Mouse (Mus musculus): ENCODE results near the gene Gapvd1. TPM values are rescaled to one million over a fixed set of nuclear protein-coding genes. Genes with fewer than 3 reads are reported as not detected.

Gene Gapvd1
- total and polyA plus RNA-seq, 2 experiments from 2014 or later = 94.1 to 108 TPM

DNA sequence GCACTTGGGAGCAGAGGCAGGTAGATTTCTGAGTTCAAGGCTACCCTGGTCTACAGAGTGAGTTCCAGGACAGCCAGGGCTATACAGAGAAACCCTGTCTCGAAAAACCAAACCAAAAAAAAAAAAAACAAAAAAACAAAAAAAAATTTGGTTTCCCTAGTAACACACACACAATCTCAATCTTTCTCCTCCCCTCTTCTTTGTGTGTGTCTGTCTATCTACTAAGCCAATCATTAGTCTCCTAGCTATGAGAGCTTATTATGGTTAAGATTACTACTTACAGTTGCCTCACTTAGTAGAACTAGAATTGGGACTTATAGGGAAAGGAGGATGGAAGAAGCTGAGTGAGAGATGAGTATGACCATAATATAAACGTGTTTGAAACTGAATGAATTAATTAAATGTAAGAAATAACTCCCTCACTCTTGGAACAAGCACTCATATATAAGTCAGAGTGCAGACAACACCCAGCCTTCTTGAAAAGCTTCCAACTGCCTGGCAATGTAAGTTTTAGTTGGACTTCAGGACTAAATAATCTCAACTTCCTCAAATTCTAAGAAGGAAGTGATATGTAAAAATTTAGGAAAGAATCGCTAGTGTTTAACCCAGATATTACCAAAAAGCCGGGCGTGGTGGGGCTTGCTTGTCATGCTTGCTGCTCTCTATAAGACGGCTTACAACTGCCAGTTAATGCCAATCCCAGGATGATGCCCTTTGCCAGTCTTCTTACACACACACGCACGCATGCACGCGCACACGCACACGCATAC lies 13.5 kb downstream of the Gapvd1 start:
- no peak overlapping the region for H3K4me3 ChIP-seq (ENCODE audit: low read depth, low read length)
- no peaks in the 10 kb centered on the region for H3K36me3 ChIP-seq (ENCODE audit: insufficient read depth)
- no peaks in the 10 kb centered on the region for H3K9me3 ChIP-seq (ENCODE audit: low read length)
- ATAC-seq (no peak), DNase-seq (no peak)
- no peak overlapping the region for H3K27ac ChIP-seq (ENCODE audit: low read depth, low read length)
- no peak overlapping the region for H3K9ac ChIP-seq
- no peak overlapping the region for H3K4me2 ChIP-seq (ENCODE audit: low read depth)
- H3K4me1 ChIP-seq (ENCODE audit: insufficient read depth) = no peaks in the 10 kb centered on the region
- WGBS = 92% methylated on average over 12 of the region's 12 CpGs
- no peaks in the 10 kb centered on the region for H3K27me3 ChIP-seq (ENCODE audit: insufficient read depth, low read length)
- TF ChIP-seq CTCF (IDR thresholded peaks at IDR 0.05; ENCODE audit: low read depth) = no peak

DNA sequence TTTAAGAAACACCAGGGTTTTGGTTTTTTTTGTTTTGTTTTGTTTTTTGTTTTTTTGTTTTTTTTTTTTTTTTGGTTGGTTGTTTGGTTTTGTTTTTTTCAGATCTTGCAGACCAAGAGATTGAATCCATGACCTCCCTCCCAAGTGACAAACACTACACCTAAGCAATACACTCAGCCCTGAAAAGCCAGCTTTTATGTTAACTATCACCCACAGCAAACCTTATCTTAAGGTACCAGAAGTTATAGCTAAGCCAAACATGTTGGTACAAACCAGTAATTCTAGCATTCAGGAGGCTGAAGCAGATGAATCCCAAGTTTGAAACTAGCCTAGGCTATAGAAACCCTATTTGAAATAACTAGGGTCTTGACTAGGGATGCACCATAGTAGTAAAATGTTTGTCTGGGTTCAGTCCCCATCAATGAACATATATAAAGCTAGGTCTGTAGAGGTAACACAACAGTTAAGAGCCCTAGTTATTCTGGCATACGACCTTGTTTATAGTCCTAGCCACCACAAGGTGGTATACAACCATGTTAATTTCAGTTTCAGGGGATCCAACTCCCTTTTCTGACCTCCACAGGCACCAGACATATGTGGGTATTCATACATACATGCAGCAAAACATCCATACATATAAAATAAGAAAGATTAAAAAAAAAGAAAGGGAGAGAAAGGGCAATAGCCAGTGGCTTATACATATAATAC lies 15.2 kb downstream of the Gapvd1 start:
- H3K36me3 ChIP-seq (ENCODE audit: insufficient read depth) = no peaks in the 10 kb centered on the region
- DNase-seq = no peak

DNA sequence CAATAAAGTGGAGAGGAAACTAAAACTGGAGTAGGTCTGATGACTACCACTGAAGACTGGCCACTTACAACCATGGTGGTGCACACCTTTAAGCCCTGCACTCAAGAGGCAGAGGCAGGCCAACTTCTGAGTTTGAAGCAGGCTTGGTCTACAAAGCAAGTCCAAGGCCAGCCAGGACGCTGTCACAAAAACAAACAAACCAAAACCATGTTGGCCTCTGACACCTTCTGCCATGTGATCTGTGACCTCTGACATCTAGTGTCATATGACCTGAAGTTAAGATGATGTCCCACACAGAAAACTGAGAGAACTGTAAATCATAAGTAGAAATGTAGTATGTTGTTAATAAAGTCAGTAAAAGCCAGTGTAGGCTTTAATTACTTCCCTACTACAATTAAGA lies 17.1 kb downstream of the Gapvd1 start:
- Histone ChIP-seq H3K27ac (ENCODE audit: low read depth, low read length) (no peak overlapping the region), H3K9me3 (ENCODE audit: low read length) (no peaks in the 10 kb centered on the region), H3K4me3 (ENCODE audit: low read depth, low read length) (no peak overlapping the region), H3K9ac (no peak overlapping the region), H3K36me3 (ENCODE audit: insufficient read depth) (no peaks in the 10 kb centered on the region), H3K27me3 (ENCODE audit: insufficient read depth, low read length) (no peaks in the 10 kb centered on the region), H3K4me2 (ENCODE audit: low read depth) (no peak overlapping the region), H3K4me1 (ENCODE audit: insufficient read depth) (no peaks in the 10 kb centered on the region)
- 87% methylated on average over 1 of the region's 1 CpGs for WGBS
- no peak for DNase-seq
- no peak for ATAC-seq
- TF ChIP-seq CTCF (IDR thresholded peaks at IDR 0.05; ENCODE audit: low read depth) = no peak

More for the DNA sequence above, 15.2 kb downstream of the Gapvd1 start:
- no peak for ATAC-seq
- H3K9me3 ChIP-seq (ENCODE audit: low read length) = no peaks in the 10 kb centered on the region
- 86% methylated on average over 1 of the region's 1 CpGs for WGBS
- no peak overlapping the region for H3K4me2 ChIP-seq (ENCODE audit: low read depth)
- no peaks in the 10 kb centered on the region for H3K27me3 ChIP-seq (ENCODE audit: insufficient read depth, low read length)
- H3K4me1 ChIP-seq (ENCODE audit: insufficient read depth) = no peaks in the 10 kb centered on the region
- no peak overlapping the region for H3K27ac ChIP-seq (ENCODE audit: low read depth, low read length)
- no peak overlapping the region for H3K9ac ChIP-seq
- H3K4me3 ChIP-seq (ENCODE audit: low read depth, low read length) = no peak overlapping the region
- no peak for TF ChIP-seq CTCF (IDR thresholded peaks at IDR 0.05; ENCODE audit: low read depth)

DNA sequence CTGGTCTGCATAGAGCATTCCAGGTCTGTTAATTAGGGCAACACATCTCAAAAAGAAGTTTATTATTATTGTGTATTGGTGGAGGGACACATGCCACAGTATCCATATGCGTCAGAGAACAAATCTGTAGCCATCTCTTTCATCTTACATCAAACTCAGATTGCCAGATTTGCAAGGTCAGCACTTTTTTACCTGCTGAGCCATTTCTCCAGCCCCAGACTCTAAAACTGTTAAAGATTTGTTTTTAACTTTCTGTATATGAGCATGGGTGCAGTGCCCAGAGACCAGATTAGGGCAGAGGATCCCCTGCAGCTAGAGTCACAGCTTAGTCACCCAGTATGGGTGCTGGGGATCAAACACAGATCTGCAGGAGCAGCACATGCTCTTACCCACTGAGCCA lies 18.4 kb downstream of the Gapvd1 start:
- Histone ChIP-seq H3K9me3 (ENCODE audit: low read length) (no peaks in the 10 kb centered on the region), H3K4me2 (ENCODE audit: low read depth) (no peak overlapping the region), H3K36me3 (ENCODE audit: insufficient read depth) (no peaks in the 10 kb centered on the region), H3K4me1 (ENCODE audit: insufficient read depth) (no peaks in the 10 kb centered on the region), H3K4me3 (ENCODE audit: low read depth, low read length) (no peak overlapping the region), H3K27me3 (ENCODE audit: insufficient read depth, low read length) (no peaks in the 10 kb centered on the region), H3K9ac (no peak overlapping the region), H3K27ac (ENCODE audit: low read depth, low read length) (no peak overlapping the region)
- TF ChIP-seq CTCF (IDR thresholded peaks at IDR 0.05; ENCODE audit: low read depth) = no peak
- ATAC-seq = no peak
- DNase-seq = no peak
- 82% methylated on average over 1 of the region's 1 CpGs for WGBS

DNA sequence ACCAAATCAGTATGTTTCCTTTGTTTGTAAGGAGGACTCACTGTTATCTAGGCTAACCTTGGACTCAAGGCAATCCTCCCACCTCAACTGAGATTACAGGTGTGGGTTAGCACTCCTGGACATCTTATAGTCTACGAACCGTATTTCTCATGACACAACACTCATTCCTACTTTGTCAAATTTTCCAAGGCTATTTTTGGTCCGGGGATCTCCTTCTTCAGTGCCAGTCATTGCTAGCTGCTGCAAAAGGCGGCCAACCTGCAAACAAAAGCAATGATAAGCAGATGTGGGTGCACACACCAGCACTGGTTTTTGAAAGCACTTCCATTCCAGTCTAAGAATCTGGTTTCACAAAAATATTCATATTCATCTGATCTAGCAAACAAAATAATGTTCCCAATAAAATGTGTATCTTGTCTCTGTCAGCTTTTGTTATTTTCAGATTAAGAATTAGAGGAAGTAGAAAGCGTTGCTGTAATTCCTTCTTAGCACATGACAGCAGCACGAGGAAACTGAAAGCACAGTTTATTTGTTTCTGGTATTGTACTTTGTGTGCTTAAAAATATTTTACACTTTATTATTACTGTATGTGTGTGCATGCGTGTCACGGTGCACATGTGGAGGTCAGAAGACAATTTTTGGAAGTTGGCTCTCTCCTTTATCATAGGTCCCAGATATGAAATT lies 27.8 kb downstream of the Gapvd1 start:
- 95% methylated on average over 8 of the region's 8 CpGs for WGBS
- ATAC-seq (no peak), DNase-seq (no peak)
- Histone ChIP-seq H3K27me3 (ENCODE audit: insufficient read depth, low read length) (no peaks in the 10 kb centered on the region), H3K9ac (no peak overlapping the region), H3K4me2 (ENCODE audit: low read depth) (no peak overlapping the region), H3K36me3 (ENCODE audit: insufficient read depth) (peaks cover 50% of the 10 kb centered on the region), H3K4me1 (ENCODE audit: insufficient read depth) (no peaks in the 10 kb centered on the region), H3K4me3 (ENCODE audit: low read depth, low read length) (no peak overlapping the region), H3K9me3 (ENCODE audit: low read length) (no peaks in the 10 kb centered on the region), H3K27ac (ENCODE audit: low read depth, low read length) (no peak overlapping the region)
- TF ChIP-seq CTCF (IDR thresholded peaks at IDR 0.05; ENCODE audit: low read depth) = no peak

DNA sequence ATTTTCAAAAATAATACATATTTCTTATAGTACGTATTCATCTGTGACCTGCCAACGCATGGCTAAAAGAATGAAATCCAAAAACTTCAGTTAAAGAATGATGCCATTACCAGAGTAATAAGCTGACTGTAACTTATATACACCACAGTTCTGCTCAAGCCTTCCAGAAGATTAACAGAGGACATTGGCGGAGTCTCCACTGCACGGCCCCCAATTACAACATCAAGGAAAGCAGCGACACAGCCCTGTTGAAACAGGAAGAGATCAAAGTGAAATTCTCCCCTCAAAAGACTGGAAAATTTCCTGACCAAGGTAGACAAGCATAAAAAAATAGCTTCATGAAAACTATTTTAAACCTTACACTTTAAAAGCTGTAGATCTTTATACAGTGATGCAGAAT lies 29.8 kb downstream of the Gapvd1 start:
- WGBS = 97% methylated on average over 5 of the region's 5 CpGs
- Histone ChIP-seq H3K9ac (no peak overlapping the region), H3K4me1 (ENCODE audit: insufficient read depth) (no peaks in the 10 kb centered on the region), H3K4me3 (ENCODE audit: low read depth, low read length) (no peak overlapping the region), H3K9me3 (ENCODE audit: low read length) (no peaks in the 10 kb centered on the region), H3K27ac (ENCODE audit: low read depth, low read length) (no peak overlapping the region), H3K27me3 (ENCODE audit: insufficient read depth, low read length) (no peaks in the 10 kb centered on the region), H3K36me3 (ENCODE audit: insufficient read depth) (peaks cover 62% of the 10 kb centered on the region), H3K4me2 (ENCODE audit: low read depth) (no peak overlapping the region)
- no peak for TF ChIP-seq CTCF (IDR thresholded peaks at IDR 0.05; ENCODE audit: low read depth)
- ATAC-seq (no peak), DNase-seq (no peak)

DNA sequence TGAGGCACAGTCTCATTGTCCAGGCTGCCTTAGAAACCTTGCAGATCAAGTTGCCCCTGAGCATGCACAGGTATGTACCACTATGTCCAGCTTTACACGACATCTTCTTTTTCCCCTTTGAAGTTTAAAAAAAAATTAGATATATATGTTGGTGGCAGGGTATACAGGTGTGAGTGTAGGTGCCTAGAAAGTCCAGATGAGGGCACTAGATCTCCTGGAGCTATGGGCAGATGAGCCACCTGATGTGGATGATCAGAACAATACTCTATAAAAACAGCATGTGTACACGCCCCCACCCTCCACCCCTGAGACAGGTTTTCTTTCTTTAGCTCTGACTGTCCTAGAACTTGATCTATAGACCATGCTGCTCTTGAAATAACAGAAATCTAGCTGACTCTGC lies 36.8 kb downstream of the Gapvd1 start:
- Histone ChIP-seq H3K27me3 (ENCODE audit: insufficient read depth, low read length) (no peaks in the 10 kb centered on the region), H3K9ac (no peak overlapping the region), H3K4me3 (ENCODE audit: low read depth, low read length) (no peak overlapping the region), H3K4me2 (ENCODE audit: low read depth) (no peak overlapping the region), H3K9me3 (ENCODE audit: low read length) (no peaks in the 10 kb centered on the region), H3K4me1 (ENCODE audit: insufficient read depth) (no peaks in the 10 kb centered on the region), H3K27ac (ENCODE audit: low read depth, low read length) (no peak overlapping the region), H3K36me3 (ENCODE audit: insufficient read depth) (peaks cover 49% of the 10 kb centered on the region)
- DNase-seq (no peak), ATAC-seq (no peak)
- TF ChIP-seq CTCF (IDR thresholded peaks at IDR 0.05; ENCODE audit: low read depth) = no peak
- WGBS = 89% methylated on average over 2 of the region's 2 CpGs
